Mouse (Mus musculus) kidney, postnatal 0 days (tissue): ENCODE measurements around the gene Dock1. TPM values are rescaled to one million over a fixed set of nuclear protein-coding genes. Genes with fewer than 3 reads are reported as not detected.
A peak's percentile ranks its signal among the peaks of the same experiment; 100 is the strongest.

ENCODE experiments used
- ATAC-seq: fragments of 200-750 bp; cut with Nextera tagmentation; replicated peaks from 2 replicates; pipeline ENCODE4 v1.8.0; 2017; ENCODE audit warnings: low read depth, moderate number of reproducible peaks, moderate TSS enrichment, moderate library complexity; ENCODE audit not compliant: low FRiP score
- DNase-seq: peaks from one replicate; pipeline ENCODE4 v3.0.0-alpha.2; 2016; ENCODE audit warnings: low spot score
- H3K27ac ChIP-seq: fragments of 300-500 bp; sonication (generic); 2 replicates; pipeline ENCODE4 v1.5.1; 2014; ENCODE audit warnings: mild to moderate bottlenecking
- H3K27me3 ChIP-seq: fragments of 300-500 bp; sonication (generic); 2 replicates; pipeline ENCODE4 v1.6.1; 2014; ENCODE audit warnings: low read length, mixed read lengths; ENCODE audit not compliant: insufficient read depth
- H3K36me3 ChIP-seq: fragments of 300-500 bp; sonication (generic); 2 replicates; pipeline ENCODE4 v1.6.1; 2014; ENCODE audit warnings: low read length, mixed read lengths; ENCODE audit not compliant: insufficient read depth
- H3K4me1 ChIP-seq: fragments of 300-500 bp; sonication (generic); replicated peaks from 2 replicates; pipeline ENCODE4 v1.6.1; 2014; ENCODE audit warnings: antibody characterized with exemption, low read length, mixed read lengths; ENCODE audit not compliant: insufficient read depth
- H3K4me2 ChIP-seq: fragments of 300-500 bp; sonication (generic); 2 replicates; pipeline ENCODE4 v1.6.1; 2014; ENCODE audit warnings: mild to moderate bottlenecking, low read length, moderate library complexity, mixed read lengths
- H3K4me3 ChIP-seq: fragments of 300-500 bp; sonication (generic); replicated peaks from 2 replicates; pipeline ENCODE4 v1.5.1; 2014; ENCODE audit warnings: low read depth, low read length
- H3K9ac ChIP-seq: fragments of 300-500 bp; sonication (generic); 2 replicates; pipeline ENCODE4 v1.6.1; 2014; ENCODE audit warnings: low read depth, low read length
- H3K9me3 ChIP-seq: fragments of 300-500 bp; sonication (generic); replicated peaks from 2 replicates; pipeline ENCODE4 v1.6.1; 2016; ENCODE audit warnings: low read length, inconsistent platforms, mixed read lengths
- CTCF ChIP-seq: IDR thresholded peaks from 2 replicates; pipeline ENCODE4 v1.5.1; 2016; ENCODE audit warnings: antibody characterized with exemption, low read depth, mild to moderate bottlenecking, moderate library complexity
- WGBS: fragments of 180-500 bp; shearing (Covaris S2); extraction: QIAGEN DNeasy Blood & Tissue Kit; methylation state at CpG from one replicate; pipeline ENCODE4 v1.1.7; 2014; 5-methylcytosine and 5-hydroxymethylcytosine counted together
- polyA plus RNA-seq: library from polyadenylated mRNA; unstranded; fragments of >200 nt; fragmentation: Nextera tagmentation; extraction: Ambion mirVana; gene quantifications from 2 replicates; pipeline ENCODE4 v1.2.1, GENCODE M21; 2015

Dock1 gene
- polyA plus RNA-seq, 1 experiment from 2014 or later: 23.9 TPM

DNA sequence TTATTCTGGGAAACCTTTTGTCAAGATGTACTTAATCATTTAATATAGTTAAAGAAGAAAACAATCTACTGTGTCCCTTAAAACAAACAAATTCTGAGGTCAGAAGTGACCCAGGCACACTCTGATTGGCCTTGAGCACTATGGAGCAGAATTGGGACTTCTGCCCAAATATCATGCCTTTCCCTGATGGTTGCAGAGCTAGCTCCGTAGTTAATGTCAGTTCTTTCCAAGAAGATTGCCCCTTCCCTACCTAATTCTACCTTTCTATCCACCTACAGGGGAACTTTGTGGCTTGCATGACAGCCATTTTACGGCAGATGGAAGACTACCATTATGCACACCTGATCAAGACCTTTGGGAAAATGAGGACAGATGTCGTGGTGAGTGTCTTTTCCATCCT lies 319.8 kb downstream of the Dock1 start:
- WGBS: 82% methylated on average over 3 of the region's 3 CpGs
- TF ChIP-seq CTCF: no peak
- no peak overlapping the region for H3K4me2 ChIP-seq
- H3K36me3 ChIP-seq: no peaks in the 10 kb centered on the region; the same call in 1 of the 2 replicates
- no peak overlapping the region for H3K9ac ChIP-seq
- no peaks in the 10 kb centered on the region for H3K27me3 ChIP-seq
- no peaks in the 10 kb centered on the region for H3K4me1 ChIP-seq
- H3K4me3 ChIP-seq: no peak overlapping the region
- no peak for ATAC-seq
- no peaks in the 10 kb centered on the region for H3K9me3 ChIP-seq
- DNase-seq: no peak
- H3K27ac ChIP-seq: no peak overlapping the region

DNA sequence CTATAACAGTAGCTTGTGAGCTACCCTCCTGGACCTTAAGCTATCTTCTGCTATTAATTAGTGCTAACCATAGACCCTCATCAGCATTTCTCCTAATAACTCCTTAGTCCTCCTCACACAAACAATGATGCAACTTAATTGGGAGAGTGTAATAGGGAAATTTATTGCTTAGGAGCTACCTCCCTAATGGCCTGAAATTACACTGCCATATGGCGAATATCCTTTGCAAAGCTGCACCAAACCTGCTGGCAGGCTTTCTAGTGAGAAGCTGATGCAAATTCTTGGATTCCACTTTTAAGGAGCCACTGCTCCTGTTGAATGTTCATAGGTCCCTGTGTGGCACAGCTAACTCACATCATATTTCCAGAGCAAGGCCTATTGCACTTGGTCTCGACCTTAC lies 320.5 kb downstream of the Dock1 start:
- no peak overlapping the region for H3K4me2 ChIP-seq
- H3K4me1 ChIP-seq: no peaks in the 10 kb centered on the region
- no peaks in the 10 kb centered on the region for H3K27me3 ChIP-seq
- WGBS: 78% methylated on average over 2 of the region's 2 CpGs
- H3K27ac ChIP-seq: no peak overlapping the region
- ATAC-seq (no peak), DNase-seq (no peak)
- H3K9me3 ChIP-seq: no peaks in the 10 kb centered on the region
- H3K36me3 ChIP-seq: no peaks in the 10 kb centered on the region; the same call in 1 of the 2 replicates
- no peak overlapping the region for H3K4me3 ChIP-seq
- TF ChIP-seq CTCF: no peak
- no peak overlapping the region for H3K9ac ChIP-seq

DNA sequence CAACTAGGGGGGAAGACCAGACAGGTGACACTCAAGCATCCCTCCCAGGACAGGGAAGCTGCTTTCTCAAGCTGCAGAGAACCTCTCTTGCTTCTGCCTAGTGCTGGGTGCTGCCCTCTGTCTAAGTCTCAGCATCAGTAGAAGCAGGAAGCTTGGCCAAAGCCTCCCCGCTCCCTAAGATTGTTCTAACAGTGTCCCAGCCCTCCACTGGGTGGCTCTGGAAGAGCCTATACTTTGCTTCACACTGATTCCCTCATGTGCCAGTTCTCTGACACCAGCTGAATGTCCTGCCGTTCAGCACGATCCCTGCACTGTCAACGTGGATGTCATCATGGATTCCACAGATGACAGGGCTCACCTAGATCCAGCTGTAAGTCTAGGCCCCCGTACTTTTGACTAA lies 324.5 kb downstream of the Dock1 start:
- ATAC-seq: no peak
- no peaks in the 10 kb centered on the region for H3K27me3 ChIP-seq
- no peak overlapping the region for H3K27ac ChIP-seq
- peaks cover 6% of the 10 kb centered on the region; the same call in 1 of the 2 replicates for H3K36me3 ChIP-seq
- no peak for TF ChIP-seq CTCF
- 90% methylated on average over 5 of the region's 5 CpGs for WGBS
- H3K9ac ChIP-seq: no peak overlapping the region
- H3K4me1 ChIP-seq: no peaks in the 10 kb centered on the region
- H3K4me3 ChIP-seq: no peak overlapping the region
- no peak for DNase-seq
- no peak overlapping the region for H3K4me2 ChIP-seq
- no peaks in the 10 kb centered on the region for H3K9me3 ChIP-seq

DNA sequence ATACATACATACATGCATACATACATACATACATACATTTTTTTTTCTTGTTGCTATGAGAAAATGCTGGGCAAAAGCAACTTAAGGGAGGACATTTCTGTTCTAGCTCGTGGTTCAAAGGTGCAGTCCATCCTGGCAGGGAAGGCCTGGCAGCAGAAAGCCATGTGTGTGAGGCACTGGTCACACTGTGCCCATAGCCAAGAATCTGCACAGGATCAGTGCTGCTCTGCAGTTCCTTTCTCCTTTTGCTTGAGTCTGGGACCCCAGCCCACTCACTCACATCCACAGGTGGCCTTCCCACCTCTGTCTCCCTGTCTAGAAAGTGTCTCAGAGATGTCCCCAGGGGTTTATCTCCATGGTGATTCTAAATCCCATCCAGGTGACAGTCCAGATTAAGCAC lies 331.8 kb downstream of the Dock1 start:
- Histone ChIP-seq H3K9ac (no peak overlapping the region), H3K4me2 (no peak overlapping the region), H3K4me3 (no peak overlapping the region), H3K27me3 (no peaks in the 10 kb centered on the region), H3K9me3 (no peaks in the 10 kb centered on the region), H3K27ac (no peak overlapping the region), H3K4me1 (no peaks in the 10 kb centered on the region), H3K36me3 (0 out of 2 replicates have a peak, but pooled peaks cover 9% of the 10 kb centered on the region)
- 89% methylated on average over 1 of the region's 1 CpGs for WGBS
- no peak for TF ChIP-seq CTCF
- no peak for DNase-seq
- ATAC-seq: no peak

DNA sequence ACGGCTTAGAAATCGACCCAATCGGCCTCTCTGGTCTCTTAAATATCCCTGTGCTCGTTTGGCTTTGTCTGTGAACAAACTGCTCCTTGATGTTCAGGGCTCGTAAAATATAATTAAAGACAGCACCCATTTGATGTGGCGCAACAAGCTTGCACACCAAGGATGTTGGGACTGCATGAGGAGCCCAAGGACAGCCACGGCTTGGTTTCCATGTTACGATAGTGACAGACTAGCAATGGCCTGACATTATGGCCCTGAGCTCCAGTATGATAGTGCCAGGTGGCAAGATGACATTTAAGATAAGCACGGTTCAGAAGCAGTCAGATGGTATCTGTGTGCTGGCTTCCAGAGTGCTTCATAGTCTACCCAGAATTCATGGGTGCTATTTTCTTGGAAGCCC lies 332.4 kb downstream of the Dock1 start:
- ATAC-seq: no peak
- no peak for TF ChIP-seq CTCF
- WGBS: 59% methylated on average over 9 of the region's 9 CpGs

DNA sequence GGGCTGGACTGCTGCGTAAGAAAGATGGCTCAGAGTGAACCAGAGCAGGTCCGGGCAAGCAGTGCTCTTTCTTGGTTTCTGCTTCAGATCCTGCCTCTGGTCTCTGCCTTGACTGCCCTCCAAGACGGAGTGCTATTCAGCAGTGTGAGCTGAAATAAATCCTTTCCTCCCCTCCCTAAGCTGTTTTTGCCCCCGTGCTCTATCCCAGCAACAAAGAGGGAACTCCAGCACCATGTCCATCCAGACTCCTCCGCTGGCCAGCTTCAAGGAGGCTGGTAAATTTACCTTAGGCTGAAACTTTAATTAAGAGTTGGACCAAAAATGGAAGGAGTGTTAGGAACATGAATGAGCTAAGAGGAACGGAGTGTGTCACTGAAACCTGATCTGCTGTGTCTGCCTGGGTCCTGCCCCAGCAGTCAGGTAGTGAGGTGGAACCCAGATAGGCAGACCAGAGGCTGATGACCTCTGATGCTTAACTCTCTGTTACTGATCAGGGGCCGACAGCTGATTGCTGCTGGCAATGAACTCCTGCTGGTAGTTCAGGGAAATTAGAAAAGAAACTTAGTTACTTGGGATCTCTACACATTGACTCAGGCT lies 335.6 kb downstream of the Dock1 start:
- H3K27ac ChIP-seq: no peak overlapping the region

More for the DNA sequence above, 332.4 kb downstream of the Dock1 start:
- Histone ChIP-seq H3K36me3 (0 out of 2 replicates have a peak, but pooled peaks cover 9% of the 10 kb centered on the region), H3K9ac (no peak overlapping the region), H3K27me3 (no peaks in the 10 kb centered on the region), H3K27ac (no peak overlapping the region), H3K4me3 (no peak overlapping the region), H3K4me1 (no peaks in the 10 kb centered on the region), H3K9me3 (no peaks in the 10 kb centered on the region), H3K4me2 (no peak overlapping the region)
- DNase-seq: no peak

DNA sequence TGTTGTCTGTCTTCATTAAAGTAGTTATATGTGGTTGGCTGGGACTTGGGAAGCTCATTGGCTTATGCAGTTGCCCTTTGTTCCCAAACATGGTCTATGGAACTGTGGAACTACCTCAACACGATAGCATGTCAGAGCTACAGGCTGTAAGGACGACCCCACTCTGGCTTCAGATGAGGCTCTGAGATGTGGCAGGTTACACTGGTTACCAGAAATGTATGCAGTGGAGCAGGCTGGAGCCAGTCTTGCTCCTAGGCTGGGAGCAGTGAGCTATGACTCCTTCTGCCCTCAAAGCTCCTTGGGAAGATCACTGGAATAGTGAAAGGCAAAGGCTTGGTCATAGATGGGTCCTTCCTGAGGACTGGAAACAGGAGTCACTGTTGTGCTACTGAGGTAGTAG lies 337.6 kb downstream of the Dock1 start:
- Histone ChIP-seq H3K9ac (no peak overlapping the region), H3K9me3 (no peaks in the 10 kb centered on the region), H3K4me2 (no peak overlapping the region), H3K4me1 (no peaks in the 10 kb centered on the region), H3K36me3 (no peaks in the 10 kb centered on the region), H3K4me3 (no peak overlapping the region), H3K27me3 (no peaks in the 10 kb centered on the region), H3K27ac (no peak overlapping the region)
- 66% methylated on average over 2 of the region's 2 CpGs for WGBS
- DNase-seq (no peak), ATAC-seq (no peak)
- TF ChIP-seq CTCF: no peak

More for the DNA sequence above, 335.6 kb downstream of the Dock1 start:
- peak; percentile 79; the same call in 1 of the 2 replicates for ATAC-seq
- Histone ChIP-seq H3K4me1 (no peaks in the 10 kb centered on the region), H3K4me2 (no peak overlapping the region), H3K4me3 (no peak overlapping the region), H3K9ac (no peak overlapping the region), H3K27me3 (no peaks in the 10 kb centered on the region), H3K9me3 (no peaks in the 10 kb centered on the region), H3K36me3 (0 out of 2 replicates have a peak, but pooled peaks cover 1% of the 10 kb centered on the region)
- DNase-seq: peak; percentile 71
- 33% methylated on average over 7 of the region's 7 CpGs for WGBS
- TF ChIP-seq CTCF: no peak; the same call in 1 of the 2 replicates
